Mouse (Mus musculus) urinary bladder, postnatal 4 days (tissue): ENCODE measurements around the gene Rrbp1.

Experiments used
- DNase-seq, 2 experiments: peaks; one replicate each; pipeline ENCODE4 v3.0.0; 2021 to 2022; ENCODE audit warnings: low spot score in 2 of 2

Rrbp1 gene

GRCm38 (mm10) chr2:143917622-143918021 lies 93.4 kb downstream of the Rrbp1 start:
- DNase-seq: no peak

GRCm38 (mm10) chr2:143916229-143916628 lies 94.8 kb downstream of the Rrbp1 start:
- no peak for DNase-seq

- no peak for DNase-seq
Measured at GRCm38 (mm10) chr2:143915600-143916135, 95.4 kb downstream of the Rrbp1 start.

GRCm38 (mm10) chr2:143914760-143915599 lies 96.1 kb downstream of the Rrbp1 start, which contains the start of gene Dstn:
Dstn (plus strand) TSS chr2:143915320.
- DNase-seq: peak; percentile 98

GRCm38 (mm10) chr2:143914221-143914620 lies 96.8 kb downstream of the Rrbp1 start:
- DNase-seq: no peak

- no peak for DNase-seq
Measured at GRCm38 (mm10) chr2:143912199-143912598, 98.9 kb downstream of the Rrbp1 start.

- no peak for DNase-seq
Measured at GRCm38 (mm10) chr2:143909230-143909629, 101.8 kb downstream of the Rrbp1 start.

- DNase-seq: no peak
Measured at GRCm38 (mm10) chr2:143904896-143905295, 106.2 kb downstream of the Rrbp1 start.

- DNase-seq: no peak
Measured at GRCm38 (mm10) chr2:143903376-143904045, 107.6 kb downstream of the Rrbp1 start.

- DNase-seq: no peak
Measured at GRCm38 (mm10) chr2:143900821-143901351, 110.2 kb downstream of the Rrbp1 start.

GRCm38 (mm10) chr2:143899470-143900220 lies 111.4 kb downstream of the Rrbp1 start:
- DNase-seq: no peak
